Mouse (Mus musculus) forebrain, embryonic 14.5 days (tissue): Measurements from ENCODE around the gene Stxbp5. TPM values are rescaled to one million over a fixed set of nuclear protein-coding genes. Genes with fewer than 3 reads are reported as not detected.
"Not testable (repeated sequence)": the region's sequence is repeated elsewhere in the genome, so short reads cannot be mapped to it uniquely, and the experiment has no call there.

Source experiments
- ATAC-seq: fragments of 200-750 bp; cut with Nextera tagmentation; 2 replicates; pipeline ENCODE4 v1.8.0; 2017; ENCODE audit warnings: mild to moderate bottlenecking, moderate library complexity
- DNase-seq: peaks from one replicate; pipeline ENCODE4 v3.0.0-alpha.2; 2015; ENCODE audit warnings: low spot score
- H3K27ac ChIP-seq: fragments of 300-500 bp; sonication (generic); 2 replicates; pipeline ENCODE4 v1.5.1; 2014; ENCODE audit warnings: low read depth, mild to moderate bottlenecking, control low read depth, low read length, moderate library complexity
- H3K27me3 ChIP-seq: fragments of 300-500 bp; sonication (generic); replicated peaks from 2 replicates; pipeline ENCODE4 v1.6.1; 2014; ENCODE audit warnings: low read length, control low read depth, mixed read lengths; ENCODE audit not compliant: control insufficient read depth, insufficient read depth
- H3K36me3 ChIP-seq: fragments of 300-500 bp; sonication (generic); 2 replicates; pipeline ENCODE4 v1.6.1; 2014; ENCODE audit warnings: low read length, control low read depth; ENCODE audit not compliant: control insufficient read depth, insufficient read depth
- H3K4me1 ChIP-seq: fragments of 300-500 bp; sonication (generic); 2 replicates; pipeline ENCODE4 v1.6.1; 2014; ENCODE audit warnings: antibody characterized with exemption, low read length, control low read depth; ENCODE audit not compliant: control insufficient read depth, insufficient read depth
- H3K4me2 ChIP-seq: fragments of 300-500 bp; sonication (generic); 2 replicates; pipeline ENCODE4 v1.6.1; 2014; ENCODE audit warnings: mild to moderate bottlenecking, control low read depth, low read length
- H3K4me3 ChIP-seq: fragments of 300-500 bp; sonication (generic); 2 replicates; pipeline ENCODE4 v1.5.1; 2014; ENCODE audit warnings: low read depth, low read length, control low read depth
- H3K9ac ChIP-seq: fragments of 300-500 bp; sonication (generic); 2 replicates; pipeline ENCODE4 v1.6.1; 2014; ENCODE audit warnings: mild to moderate bottlenecking, low read length, control low read depth, moderate library complexity
- H3K9me3 ChIP-seq: fragments of 300-500 bp; sonication (generic); replicated peaks from 2 replicates; pipeline ENCODE4 v1.6.1; 2016; ENCODE audit warnings: low read length, control low read depth, mixed read lengths; ENCODE audit not compliant: control insufficient read depth
- WGBS: fragments of 180-500 bp; shearing (Covaris S2); extraction: QIAGEN DNeasy Blood & Tissue Kit; methylation state at CpG from one replicate; pipeline ENCODE4 v1.1.7; 2014; 5-methylcytosine and 5-hydroxymethylcytosine counted together
- polyA plus RNA-seq: library from polyadenylated mRNA; unstranded; fragments of >200 nt; fragmentation: Nextera tagmentation; extraction: Ambion mirVana; gene quantifications from 2 replicates; pipeline ENCODE4 v1.2.1, GENCODE M21; 2014

The Stxbp5 gene
- polyA plus RNA-seq, 1 experiment from 2014 or later, result 5.8 TPM

GRCm38 (mm10) chr10:9899086-9899485 lies 1.8 kb downstream of the Stxbp5 start:
- Histone ChIP-seq H3K4me1 (peaks cover 7% of the 10 kb centered on the region), H3K4me2 (peak overlapping the region; percentile 95), H3K27ac (no peak overlapping the region), H3K4me3 (peak overlapping the region; percentile 84), H3K36me3 (no peaks in the 10 kb centered on the region), H3K9ac (peak overlapping the region; percentile 95), H3K9me3 (no peaks in the 10 kb centered on the region), H3K27me3 (no peaks in the 10 kb centered on the region)
- ATAC-seq (no peak), DNase-seq (no peak)
- 4% methylated on average over 7 of the region's 7 CpGs for WGBS

DNA sequence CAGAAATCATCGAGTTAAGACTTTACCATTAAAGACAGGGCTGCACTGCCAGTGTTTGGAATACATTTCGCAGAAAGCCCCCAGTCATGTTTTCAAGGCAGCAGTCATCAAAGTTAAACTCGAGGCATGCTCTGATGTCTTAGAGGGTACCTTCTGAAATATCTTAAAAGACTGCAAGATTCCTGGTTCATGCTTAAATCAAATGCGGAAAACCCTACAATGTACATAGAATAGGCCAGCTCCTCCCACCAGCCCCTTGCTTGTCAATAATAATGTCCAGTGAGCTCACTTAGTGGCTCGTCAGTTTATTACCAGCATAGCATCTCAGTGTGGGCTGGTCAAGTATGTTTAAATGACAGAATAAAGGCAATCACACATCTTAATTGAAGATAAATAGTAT lies 3.0 kb downstream of the Stxbp5 start:
- ATAC-seq, result no peak
- DNase-seq, result no peak
- no peaks in the 10 kb centered on the region for H3K36me3 ChIP-seq
- no peaks in the 10 kb centered on the region for H3K9me3 ChIP-seq
- H3K27ac ChIP-seq, result no peak overlapping the region
- H3K4me1 ChIP-seq, result peaks cover 7% of the 10 kb centered on the region
- H3K4me3 ChIP-seq, result no peak overlapping the region
- H3K4me2 ChIP-seq, result no peak overlapping the region
- H3K27me3 ChIP-seq, result no peaks in the 10 kb centered on the region
- WGBS, result 58% methylated on average over 5 of the region's 5 CpGs
- H3K9ac ChIP-seq, result no peak overlapping the region

- H3K9me3 ChIP-seq, result no peaks in the 10 kb centered on the region
- no peaks in the 10 kb centered on the region for H3K36me3 ChIP-seq
- no peaks in the 10 kb centered on the region for H3K27me3 ChIP-seq
- no peak overlapping the region for H3K4me3 ChIP-seq
- ATAC-seq (no peak), DNase-seq (no peak)
- no peak overlapping the region for H3K27ac ChIP-seq
- H3K4me1 ChIP-seq, result no peaks in the 10 kb centered on the region; the same call in 1 of the 2 replicates
- no peak overlapping the region for H3K4me2 ChIP-seq
- WGBS, result 58% methylated on average over 2 of the region's 2 CpGs
- H3K9ac ChIP-seq, result no peak overlapping the region
These were observed 7.3 kb downstream of the Stxbp5 start for GRCm38 (mm10) chr10:9893562-9893961.

DNA sequence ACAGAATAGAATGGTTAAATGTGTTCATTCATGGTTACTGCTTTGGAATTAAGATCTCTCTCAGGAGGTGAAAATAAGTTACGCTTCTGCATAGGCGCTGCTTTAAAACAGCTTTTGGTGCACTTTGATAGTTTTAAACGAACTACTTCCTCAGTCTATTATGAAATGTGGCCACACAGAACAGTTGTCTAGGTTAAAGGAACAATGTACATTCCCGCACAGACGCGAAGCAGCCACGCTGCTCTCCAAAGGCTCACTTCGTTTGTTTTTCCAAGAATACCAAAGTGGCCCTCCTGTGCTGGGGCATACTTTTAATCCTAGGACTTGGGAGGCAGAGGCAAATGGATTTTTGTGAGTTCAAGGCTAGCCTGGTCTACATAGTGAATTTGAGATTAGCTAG lies 11.2 kb downstream of the Stxbp5 start:
- H3K27me3 ChIP-seq, result no peaks in the 10 kb centered on the region
- no peak overlapping the region for H3K9ac ChIP-seq
- ATAC-seq (no peak), DNase-seq (no peak)
- no peak overlapping the region for H3K4me2 ChIP-seq
- 39% methylated on average over 8 of the region's 8 CpGs for WGBS
- no peaks in the 10 kb centered on the region for H3K36me3 ChIP-seq
- H3K4me3 ChIP-seq, result no peak overlapping the region
- no peak overlapping the region for H3K27ac ChIP-seq
- H3K4me1 ChIP-seq, result no peaks in the 10 kb centered on the region
- H3K9me3 ChIP-seq, result no peaks in the 10 kb centered on the region

DNA sequence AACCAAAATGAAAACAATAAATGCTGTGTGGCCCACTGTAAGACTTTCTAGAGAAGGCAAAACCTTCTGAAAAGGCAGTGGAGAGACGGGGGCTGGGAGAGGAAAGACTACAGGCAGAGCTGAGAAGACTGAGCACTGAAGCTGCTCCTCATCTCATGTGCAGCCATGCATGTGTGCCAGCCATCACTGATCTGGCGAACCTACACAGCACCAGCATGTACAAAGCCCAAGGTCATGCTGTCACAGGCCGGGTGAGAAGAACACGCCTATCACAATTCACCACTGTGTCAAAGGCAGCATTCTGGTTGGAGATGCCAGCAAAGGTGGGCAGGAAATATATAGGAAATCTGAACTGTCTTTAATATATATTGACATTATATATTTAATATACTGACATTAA lies 12.2 kb downstream of the Stxbp5 start:
- H3K36me3 ChIP-seq, result no peaks in the 10 kb centered on the region
- no peak for ATAC-seq
- no peak overlapping the region for H3K4me2 ChIP-seq
- H3K4me3 ChIP-seq, result no peak overlapping the region
- no peaks in the 10 kb centered on the region for H3K9me3 ChIP-seq
- no peak overlapping the region for H3K9ac ChIP-seq
- no peaks in the 10 kb centered on the region for H3K4me1 ChIP-seq
- no peaks in the 10 kb centered on the region for H3K27me3 ChIP-seq
- no peak overlapping the region for H3K27ac ChIP-seq
- WGBS, result 88% methylated on average over 4 of the region's 4 CpGs
- no peak for DNase-seq

DNA sequence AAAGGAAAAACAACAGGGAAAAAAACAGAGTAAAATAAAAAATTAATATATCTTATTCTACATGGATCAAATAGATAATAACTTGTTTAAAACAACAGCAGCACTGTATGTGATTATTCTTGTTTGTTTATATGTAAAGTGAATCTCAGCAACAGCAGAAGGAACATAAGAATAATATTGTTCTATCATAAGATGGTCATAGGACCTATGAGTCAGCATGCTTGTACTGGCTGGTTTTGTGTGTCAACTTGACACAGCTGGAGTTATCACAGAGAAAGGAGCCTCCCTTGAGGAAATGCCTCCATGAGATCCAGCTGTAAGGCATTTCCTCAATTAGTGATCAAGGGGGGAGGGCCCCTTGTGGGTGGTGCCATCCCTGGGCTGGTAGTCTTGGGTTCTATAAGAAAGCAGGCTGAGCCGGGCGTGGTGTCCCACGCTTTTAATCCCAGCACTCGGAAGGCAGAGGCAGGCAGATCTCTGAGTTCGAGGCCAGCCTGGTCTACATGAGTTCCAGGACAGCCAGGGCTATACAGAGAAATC lies 19.0 kb downstream of the Stxbp5 start:
- DNase-seq, H3K36me3 ChIP-seq, H3K27ac ChIP-seq, H3K9me3 ChIP-seq, H3K9ac ChIP-seq, H3K4me1 ChIP-seq, ATAC-seq, H3K4me2 ChIP-seq, H3K27me3 ChIP-seq, H3K4me3 ChIP-seq: not testable (repeated sequence)
- 93% methylated on average over 5 of the region's 5 CpGs for WGBS

- DNase-seq, result no peak
- no peaks in the 10 kb centered on the region for H3K36me3 ChIP-seq
- H3K4me1 ChIP-seq, result no peaks in the 10 kb centered on the region
- no peak overlapping the region for H3K27ac ChIP-seq
- ATAC-seq, result no peak
- WGBS, result 73% methylated on average over 6 of the region's 6 CpGs
- H3K4me3 ChIP-seq, result no peak overlapping the region
- H3K4me2 ChIP-seq, result no peak overlapping the region
- H3K9me3 ChIP-seq, result no peaks in the 10 kb centered on the region
- no peaks in the 10 kb centered on the region for H3K27me3 ChIP-seq
- H3K9ac ChIP-seq, result no peak overlapping the region
These were observed 20.7 kb downstream of the Stxbp5 start for GRCm38 (mm10) chr10:9880070-9880728.

GRCm38 (mm10) chr10:9878821-9879489 lies 21.9 kb downstream of the Stxbp5 start:
- Histone ChIP-seq H3K27me3 (no peaks in the 10 kb centered on the region), H3K27ac (no peak overlapping the region), H3K9ac (no peak overlapping the region), H3K36me3 (no peaks in the 10 kb centered on the region), H3K4me1 (no peaks in the 10 kb centered on the region), H3K4me3 (no peak overlapping the region), H3K4me2 (no peak overlapping the region), H3K9me3 (no peaks in the 10 kb centered on the region)
- peak; percentile 91 for ATAC-seq
- DNase-seq, result peak; percentile 48
- 75% methylated on average over 6 of the region's 6 CpGs for WGBS

DNA sequence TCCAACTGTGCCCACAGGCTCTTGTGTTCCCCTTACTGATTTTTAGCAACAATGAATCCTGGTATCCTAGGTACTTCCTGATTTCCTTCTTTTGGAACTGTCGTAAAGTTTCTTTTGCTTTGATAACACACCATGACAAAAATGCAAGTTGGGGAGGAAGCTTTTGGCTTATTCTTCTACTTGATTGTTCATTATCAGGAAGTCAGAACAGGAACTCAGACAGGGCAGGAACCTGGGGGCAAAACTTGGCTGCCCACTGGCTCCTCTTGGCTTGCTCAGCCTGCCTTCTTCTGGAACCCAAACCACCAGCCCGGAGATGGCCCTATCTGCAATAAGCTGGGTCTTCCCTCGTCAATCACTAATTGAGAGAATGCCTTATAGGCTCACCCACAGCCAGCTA lies 25.0 kb downstream of the Stxbp5 start:
- Histone ChIP-seq H3K4me1 (no peaks in the 10 kb centered on the region), H3K36me3 (no peaks in the 10 kb centered on the region), H3K27me3 (no peaks in the 10 kb centered on the region), H3K4me2 (no peak overlapping the region), H3K9ac (no peak overlapping the region), H3K27ac (no peak overlapping the region), H3K9me3 (no peaks in the 10 kb centered on the region), H3K4me3 (no peak overlapping the region)
- ATAC-seq (no peak), DNase-seq (no peak)
- 94% methylated on average over 3 of the region's 3 CpGs for WGBS
